Mouse (Mus musculus): ENCODE data around the gene Spo11. TPM values are rescaled to one million over a fixed set of nuclear protein-coding genes. Genes with fewer than 3 reads are reported as not detected.
A peak's percentile ranks its signal among the peaks of the same experiment; 100 is the strongest.

The Spo11 gene
- total and polyA plus RNA-seq, 3 experiments: not detected

DNA sequence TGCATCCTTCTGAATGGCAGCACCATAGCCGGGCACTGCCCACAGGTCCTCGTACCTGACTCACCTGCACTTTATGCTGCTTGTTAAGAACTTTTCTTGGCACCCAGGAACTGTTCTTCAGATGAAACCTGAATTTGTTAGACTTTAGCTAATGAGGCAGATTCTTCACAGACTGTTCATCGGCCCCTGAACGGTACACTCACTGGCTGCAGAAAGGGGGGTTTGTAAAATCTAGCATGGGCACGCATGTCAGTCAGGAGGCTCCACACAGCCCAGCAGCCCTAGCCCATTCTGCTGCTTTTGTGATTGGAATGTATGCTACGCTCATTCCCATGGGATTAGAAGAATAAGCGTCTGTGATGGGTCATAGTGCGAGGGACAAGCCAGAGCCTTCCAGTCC, 26.2 kb downstream of the Spo11 start:
- no peak for DNase-seq

DNA sequence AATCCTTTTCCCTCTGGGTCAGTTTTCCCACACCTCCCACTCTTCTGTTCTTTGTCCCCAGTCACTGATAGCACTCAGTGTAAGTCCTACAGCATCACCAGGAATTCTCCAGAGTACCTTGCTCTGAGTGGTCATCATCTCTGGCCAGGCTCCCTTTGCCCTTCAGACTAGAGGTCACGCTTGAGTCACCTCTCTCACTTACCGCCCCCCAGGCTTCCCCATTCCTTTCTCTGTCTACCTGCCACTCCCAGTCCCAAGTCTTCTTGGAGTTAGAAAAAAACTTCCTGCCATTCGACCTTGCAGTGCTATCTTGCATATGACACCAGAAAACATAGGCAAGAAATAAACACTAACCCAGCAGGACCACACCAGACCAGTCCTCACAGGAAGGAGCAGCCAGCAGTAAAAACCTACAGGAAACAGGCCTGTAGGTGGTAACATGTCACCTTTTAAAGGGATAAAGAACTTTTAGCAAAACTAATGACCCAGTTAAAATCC, 32.8 kb downstream of the Spo11 start:
- no peak for DNase-seq

DNA sequence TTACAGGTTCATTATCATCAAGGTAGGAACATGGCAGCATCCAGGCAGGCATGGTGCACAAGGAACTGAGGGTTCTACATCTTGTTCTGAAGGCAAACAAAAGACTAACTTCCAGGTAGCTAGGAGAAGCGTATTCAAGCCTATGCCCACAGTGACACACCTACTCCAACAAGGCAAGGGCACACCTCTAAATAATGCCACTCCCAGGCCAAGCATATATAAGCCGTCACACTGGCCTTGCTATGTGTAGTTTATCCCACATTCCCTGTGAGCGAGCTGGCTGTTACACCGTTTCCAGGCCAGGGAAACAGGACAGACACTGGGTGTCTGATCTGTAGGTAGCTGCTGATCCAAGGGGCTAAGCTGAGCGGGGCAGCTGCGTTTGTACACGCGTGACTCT, 33.9 kb downstream of the Spo11 start:
- no peak for DNase-seq

DNA sequence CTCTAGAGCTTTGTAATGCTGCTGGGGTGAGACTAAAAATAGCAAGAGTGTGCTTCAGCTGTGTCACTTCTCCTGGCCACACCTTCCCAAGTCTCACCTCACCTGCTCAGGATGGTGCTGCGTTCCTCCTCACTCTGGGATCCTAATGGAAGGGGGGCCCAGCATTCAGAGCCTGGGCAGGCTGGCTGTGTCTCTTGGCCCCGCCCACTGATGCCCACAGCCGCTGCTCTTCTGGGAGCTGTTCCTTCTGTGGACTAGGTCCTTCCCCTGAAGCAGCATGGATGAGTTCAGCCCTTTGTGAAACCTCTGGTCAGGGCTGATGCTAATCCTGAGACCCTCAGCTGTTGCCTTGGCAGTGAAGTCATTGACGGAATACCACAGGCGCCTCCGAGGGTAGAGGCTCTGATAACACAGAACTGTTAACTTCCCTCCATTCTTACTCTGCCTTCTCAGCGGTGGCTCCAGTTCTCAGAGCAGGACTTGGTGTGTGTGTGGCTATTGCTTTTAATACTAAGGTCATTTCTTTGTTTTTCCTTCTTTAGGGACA, 37.3 kb downstream of the Spo11 start:
- DNase-seq: no peak

DNA sequence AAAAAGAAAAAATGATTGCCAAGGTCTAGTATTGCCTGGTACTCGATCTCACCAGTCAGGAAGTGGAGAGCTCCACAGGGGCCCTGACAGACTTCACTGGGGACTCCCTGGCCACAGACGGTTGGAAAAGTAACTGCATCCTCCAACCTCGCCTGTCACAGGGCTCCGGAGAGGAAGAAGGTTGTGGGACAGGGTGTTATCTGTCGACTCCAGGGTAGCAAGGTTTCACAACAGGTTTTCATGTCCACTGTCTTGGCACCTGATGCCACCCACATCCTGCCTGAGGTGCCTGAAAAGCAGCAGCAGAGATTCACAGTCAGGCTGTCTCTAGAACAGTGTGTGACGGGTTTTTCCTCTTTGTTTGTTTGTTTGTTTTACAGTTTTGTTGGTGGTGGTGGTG, 40.4 kb downstream of the Spo11 start:
- no peak for DNase-seq

DNA sequence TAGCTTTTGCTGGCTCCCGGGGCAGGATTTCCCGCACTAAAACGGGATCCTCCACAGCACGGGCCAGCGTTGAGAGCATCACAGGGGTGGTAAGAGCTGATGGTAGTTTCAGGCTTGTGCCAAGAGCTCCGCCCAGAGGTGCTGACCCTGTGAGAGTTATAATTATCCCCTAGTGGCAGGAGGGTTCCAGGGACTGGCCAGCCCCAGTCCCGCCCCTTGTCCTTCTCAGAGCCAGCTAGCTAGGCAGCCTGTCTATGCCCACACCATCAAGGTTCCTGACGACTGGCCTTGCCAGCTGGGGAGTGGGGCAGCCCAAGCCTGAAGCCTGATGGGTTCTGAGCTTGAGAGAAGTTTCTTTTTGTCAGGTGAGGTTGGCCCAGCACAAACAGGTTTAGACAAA, 41.1 kb downstream of the Spo11 start:
- DNase-seq: peak; percentile 92

DNA sequence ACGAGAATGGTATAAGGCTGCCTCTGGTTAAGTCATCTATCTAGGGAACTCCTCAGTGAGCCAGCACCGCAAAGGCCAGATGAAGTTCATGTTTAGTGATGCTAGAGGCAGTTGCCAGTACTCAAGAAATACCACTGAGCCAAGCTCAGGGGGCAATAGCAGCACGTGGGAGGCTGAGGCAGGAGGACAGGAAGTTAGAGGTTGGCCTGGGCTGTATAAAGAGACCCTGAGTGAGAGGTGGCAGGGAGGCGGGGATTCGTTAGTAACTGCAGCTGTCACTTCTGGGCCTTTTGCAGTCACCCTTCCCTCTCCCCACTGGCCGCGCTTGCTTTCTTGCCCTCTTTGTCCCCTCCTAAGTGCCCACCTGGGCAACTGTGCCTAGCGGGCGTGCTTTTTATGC, 41.8 kb downstream of the Spo11 start:
- no peak for DNase-seq

DNA sequence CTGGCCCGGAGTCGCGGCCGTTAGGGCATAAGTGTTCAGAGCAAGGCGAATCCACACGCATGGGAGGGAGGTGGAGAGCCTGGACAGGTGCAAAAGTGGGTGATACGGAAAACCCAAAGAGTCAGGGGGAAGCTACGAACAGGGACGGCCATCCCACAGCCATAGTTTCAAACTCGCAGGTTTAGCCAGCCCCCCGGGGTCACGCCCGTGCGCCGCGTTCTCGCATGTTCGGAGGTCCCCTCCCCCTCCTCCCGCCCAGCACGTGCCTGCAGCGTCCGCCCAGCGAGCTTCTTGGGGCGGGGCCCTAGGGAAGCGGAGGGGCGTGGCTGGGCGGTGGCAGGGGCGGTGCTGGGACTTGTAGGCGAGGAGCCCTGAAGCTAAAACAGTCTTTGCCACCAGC, 42.3 kb downstream of the Spo11 start:
- DNase-seq: peak; percentile 95

DNA sequence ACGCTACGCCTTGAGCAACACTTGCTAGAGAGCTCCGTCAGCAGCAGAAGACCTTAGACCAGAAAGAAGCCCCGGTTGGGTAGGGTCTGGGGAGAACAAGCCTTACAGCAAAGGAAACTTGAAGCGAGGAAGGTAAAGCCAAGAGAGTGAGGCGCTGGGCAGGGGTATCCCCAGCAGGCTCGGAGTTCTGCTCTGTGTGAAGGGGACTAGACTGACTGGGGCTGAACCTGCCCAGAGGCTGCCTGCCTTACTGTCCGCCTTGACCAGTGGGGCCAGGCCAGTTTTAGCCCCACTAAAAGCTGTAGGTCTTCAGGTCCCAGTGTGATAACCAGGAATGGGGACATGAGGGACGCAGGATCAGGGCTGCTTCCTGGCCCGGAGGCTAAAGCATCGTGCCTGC, 42.9 kb downstream of the Spo11 start, which contains the start of gene Rbm38:
Rbm38 (plus strand) TSS at position 69 of the 400 bp plus-strand sequence.
- no peak for DNase-seq

DNA sequence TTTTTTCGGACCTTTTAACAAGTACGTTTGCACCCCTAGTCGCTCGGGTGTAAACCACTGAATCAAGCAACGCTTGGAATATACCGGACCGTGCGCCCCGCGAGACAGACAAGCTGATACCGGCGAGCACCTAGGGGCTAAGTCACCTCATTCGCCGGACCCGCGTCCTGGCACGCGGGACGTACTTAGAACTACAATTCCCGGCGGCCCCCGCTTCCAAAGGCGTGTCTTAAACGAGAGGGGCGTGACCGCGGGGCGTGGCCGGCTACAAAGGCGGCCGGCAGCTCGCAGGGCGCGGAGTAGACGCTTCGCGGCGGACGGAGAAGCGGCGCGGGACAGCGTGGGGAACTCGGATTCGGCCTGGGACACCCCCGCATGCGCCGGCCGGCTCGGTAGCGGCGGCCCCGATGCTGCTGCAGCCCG, 44.1 kb downstream of the Spo11 start:
- peak; percentile 93 for DNase-seq

DNA sequence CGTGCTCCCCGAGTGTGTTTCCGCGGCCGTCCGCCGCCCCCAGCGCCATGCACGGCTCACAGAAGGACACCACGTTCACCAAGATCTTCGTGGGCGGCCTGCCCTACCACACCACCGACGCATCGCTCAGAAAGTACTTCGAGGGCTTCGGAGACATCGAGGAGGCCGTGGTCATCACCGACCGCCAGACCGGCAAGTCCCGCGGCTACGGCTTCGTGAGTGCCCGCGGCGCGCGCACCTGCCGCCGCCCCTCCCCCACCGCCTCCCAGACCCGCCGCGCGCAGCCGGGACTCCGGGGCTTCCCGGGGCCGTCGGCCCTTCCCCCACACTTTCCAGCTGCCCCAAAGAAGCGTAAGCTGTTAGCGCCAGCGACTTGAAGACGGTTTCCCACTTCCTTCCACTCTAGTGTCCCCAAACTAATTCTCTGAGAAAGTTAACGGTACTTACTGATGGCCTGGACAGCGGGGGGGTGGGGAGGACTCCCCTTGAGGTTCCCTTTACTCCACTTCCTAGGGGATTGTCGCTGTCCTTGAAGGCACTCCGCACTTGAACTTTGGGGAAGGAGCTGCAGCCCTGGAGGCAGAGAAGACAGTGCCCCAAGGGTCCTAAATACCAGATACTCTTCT, 44.7 kb downstream of the Spo11 start:
- DNase-seq: peak; percentile 63

DNA sequence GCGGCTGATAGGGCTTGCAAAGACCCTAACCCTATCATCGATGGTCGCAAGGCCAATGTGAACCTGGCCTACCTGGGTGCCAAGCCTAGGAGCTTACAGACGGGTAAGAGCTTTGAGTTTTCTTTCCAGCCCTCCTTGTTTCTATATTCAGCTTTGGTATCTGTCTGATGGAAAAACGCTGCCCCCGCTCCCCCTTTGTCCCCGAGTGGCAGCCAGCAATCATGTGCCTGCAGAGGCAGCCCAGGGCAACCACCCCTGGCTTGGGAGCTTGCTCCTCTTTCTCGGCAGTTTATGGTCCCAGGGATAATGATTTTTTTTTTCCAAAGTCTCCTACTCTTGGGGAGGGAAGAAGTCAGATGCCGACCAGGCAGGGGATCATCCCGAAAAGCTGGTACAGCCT, 45.3 kb downstream of the Spo11 start:
- no peak for DNase-seq

DNA sequence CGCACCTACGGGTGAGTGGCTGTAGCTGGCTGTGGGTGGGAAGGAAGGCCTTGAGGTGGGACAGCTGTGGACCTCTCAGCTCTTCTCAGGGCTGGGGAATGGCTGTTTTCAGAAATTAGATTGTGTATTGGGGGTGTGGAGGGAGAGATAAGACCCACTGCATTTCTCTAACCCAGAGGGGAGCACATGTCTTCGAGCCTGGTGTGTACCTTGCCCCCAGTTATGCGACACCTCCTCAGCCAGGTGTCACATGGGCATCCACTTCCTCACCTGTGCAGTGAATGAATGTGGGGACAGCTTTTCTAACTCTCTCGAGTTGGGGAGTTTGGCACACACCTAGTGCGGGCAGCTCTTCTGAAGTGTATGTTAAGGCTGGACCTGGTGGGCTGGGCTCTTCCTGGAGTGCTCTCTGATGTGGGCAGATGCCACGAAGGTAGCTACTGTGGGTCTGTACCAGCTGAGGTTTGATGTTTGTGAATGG, 45.9 kb downstream of the Spo11 start:
- no peak for DNase-seq

DNA sequence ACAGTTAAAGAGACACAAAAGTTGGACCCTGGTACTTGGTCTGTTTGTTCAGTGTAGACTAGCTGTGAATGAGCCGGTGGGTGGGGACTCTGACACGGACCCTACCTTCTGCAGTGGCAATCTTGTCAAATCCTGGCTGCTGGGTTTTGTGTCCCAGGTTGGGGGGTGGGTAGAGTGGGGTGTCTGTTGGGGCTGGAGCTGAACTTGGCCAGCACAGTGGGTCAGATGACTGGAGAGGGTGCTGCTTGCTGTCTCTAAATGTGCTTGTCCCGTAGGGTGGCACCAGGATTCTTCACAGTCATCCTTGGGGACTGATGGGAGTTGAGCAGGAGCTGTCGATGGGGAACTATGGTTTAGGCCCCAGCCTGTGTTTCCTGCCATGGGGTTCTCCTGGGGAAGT, 46.5 kb downstream of the Spo11 start:
- DNase-seq: no peak

DNA sequence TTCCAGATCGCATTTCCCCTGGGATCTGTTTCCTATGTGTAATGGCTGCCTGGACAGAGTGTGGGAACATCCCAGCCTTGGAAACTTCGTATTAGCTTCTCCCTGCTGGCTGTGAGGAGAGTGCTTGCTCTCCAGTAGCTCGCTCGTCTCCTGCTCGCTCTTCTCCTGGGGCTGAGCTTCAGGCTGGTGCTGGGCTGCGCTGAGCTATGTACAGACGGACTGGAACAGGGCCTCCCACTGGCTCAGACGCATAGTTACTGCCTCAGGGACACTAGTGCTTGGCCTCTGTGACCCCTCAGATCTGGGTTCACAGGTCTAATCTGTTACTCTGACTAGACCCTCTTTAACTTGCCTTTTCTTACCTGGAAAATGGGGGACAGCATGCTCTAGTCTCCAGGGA, 46.9 kb downstream of the Spo11 start:
- DNase-seq: no peak

DNA sequence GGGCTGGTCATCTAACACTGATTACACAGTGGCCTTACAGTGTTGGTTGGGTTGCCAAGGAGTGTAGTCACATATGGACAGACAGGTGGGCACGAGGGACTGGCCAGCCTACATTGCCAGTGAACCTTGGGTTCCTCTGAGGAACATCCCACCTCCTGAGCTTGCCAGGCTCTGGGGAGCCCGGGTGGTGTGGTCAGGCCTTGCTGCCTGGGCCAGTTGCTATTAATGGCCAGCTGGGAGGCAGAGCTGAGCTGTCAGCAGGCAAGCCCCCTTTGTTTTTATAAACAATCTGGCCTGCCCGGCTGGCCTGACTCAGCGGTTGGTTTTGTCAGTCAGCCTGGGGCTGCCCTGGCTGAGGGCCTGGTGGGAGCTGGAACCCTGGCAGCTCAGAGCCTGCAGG, 47.4 kb downstream of the Spo11 start:
- no peak for DNase-seq

DNA sequence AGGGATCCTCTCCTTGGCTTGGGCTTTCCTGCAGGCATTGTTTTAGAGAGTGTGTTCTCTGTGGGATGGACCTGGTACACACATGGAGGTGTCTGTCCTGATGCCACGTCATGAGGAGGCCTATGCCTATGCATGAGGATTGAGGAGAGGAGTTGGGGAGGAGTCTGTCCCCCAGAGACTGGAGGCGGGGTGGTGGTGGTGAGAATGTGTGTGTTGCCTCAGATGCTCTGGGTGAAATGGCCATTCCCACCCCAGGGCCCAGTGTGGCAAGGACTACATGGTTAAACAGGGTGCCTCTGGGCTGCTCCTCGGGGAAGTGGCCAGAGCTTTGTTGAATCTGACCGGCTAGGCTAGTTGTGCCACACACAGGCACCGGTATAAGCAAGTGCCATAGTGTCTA, 48.8 kb downstream of the Spo11 start:
- no peak for DNase-seq

DNA sequence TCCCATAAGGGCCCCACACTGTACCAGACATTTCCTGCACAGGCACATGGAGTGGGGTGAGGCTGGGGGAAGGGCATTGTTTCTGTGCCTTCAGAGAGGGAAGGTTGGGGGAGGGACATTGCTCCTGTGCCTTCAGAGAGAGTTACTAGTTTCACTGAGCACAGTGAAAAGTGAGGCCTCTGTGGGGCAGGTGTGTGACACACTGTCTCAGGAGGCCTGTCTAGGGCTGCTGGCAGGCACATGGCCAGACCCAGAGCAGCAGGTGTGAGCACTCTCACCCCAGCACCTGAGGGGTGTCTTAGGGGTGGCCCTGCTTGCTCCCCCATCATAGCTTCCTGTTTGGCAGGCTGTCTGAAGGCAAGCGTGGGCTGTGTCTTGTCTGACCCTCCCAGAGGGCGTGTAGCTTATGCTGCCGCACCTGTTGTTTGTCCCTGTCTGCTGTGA, 49.2 kb downstream of the Spo11 start:
- no peak for DNase-seq

DNA sequence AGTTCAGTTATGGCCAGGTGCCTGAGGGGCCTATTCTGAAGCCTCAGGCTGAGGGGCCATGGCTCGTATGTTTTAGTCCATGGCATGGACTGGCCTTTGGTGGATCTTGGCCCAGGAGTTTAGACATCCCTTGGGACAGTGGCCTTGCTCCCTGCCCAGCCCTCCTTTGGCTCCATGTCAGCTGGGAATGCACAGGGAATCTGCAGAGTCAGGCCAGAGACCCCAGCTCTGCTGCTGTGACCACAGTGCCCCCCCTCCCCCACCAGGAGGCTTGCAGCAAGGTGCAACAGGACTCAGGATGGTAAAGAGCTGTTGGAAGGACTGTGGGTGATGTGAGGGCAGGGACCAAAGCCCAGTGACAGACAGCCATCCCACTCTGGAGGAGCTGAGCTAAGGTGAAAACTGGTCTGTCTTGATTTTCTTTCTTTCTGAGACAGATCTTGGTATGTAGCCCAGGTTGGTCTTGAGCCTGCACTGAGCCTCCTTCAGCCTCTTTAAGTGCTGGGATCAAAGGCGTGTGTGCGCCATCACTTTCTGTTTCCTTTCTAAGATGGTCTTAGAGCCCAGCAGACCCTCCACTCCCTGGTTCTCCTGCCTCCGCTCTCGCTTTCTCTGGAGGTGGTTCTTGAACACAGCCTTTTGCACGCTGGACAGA, 49.8 kb downstream of the Spo11 start:
- no peak for DNase-seq

DNA sequence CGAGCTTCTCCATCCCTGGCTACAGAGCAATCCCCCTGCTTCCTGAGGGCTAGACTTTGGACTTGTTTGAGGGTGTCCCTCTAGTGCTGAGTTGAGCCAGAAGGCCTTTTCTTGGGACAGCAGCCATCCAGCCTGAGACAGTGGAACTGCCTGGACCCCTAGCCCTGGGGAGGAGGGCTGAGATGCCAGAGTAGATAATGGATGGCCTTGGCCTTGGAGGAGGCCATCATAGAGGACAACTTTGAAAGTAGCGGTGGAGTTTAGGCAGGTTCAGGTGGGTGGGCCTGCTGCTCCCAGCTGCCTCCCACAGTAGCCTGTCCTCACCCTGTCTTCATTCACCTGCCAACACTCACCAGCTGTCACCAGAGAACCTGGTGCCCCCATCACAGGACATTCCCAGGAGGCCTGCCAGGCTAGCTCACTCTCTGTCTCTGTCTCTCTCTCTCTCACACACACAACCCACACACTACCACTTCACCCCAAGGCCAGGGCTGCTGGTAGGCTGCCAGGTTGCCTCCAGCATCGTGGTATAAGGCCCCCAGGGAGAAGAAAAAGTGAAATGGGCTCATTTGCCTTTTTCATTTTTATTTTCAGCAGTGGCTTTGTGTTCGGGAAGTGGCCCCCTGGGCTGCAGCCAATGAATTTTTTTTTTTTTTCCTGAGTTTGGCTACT, 50.5 kb downstream of the Spo11 start:
- peak; percentile 51 for DNase-seq

DNA sequence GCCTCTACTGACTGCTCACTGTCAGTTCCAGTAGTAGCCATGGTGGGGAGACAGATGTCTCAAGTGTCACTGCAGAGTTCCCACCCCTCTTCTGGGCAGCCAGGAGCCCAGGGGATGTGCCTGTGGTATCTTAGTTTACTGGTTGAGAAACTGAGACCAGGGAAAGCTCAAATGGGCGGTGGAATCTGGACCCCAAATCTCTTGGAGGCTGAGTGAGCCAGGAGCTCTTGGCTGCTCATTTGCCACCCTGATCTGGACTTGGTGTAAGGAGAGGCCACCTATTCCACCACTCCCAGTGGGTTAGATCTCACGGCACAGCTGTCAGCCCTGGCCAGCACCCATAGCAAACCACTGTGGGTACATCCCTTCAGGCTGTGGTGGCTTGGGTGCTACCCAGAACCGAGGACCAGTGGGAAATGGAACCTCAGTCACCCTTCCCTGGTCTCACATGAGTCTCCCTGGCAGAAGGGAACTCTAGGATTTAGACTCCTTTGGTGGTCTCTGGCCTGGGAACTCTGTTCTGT, 51.1 kb downstream of the Spo11 start:
- DNase-seq: no peak

DNA sequence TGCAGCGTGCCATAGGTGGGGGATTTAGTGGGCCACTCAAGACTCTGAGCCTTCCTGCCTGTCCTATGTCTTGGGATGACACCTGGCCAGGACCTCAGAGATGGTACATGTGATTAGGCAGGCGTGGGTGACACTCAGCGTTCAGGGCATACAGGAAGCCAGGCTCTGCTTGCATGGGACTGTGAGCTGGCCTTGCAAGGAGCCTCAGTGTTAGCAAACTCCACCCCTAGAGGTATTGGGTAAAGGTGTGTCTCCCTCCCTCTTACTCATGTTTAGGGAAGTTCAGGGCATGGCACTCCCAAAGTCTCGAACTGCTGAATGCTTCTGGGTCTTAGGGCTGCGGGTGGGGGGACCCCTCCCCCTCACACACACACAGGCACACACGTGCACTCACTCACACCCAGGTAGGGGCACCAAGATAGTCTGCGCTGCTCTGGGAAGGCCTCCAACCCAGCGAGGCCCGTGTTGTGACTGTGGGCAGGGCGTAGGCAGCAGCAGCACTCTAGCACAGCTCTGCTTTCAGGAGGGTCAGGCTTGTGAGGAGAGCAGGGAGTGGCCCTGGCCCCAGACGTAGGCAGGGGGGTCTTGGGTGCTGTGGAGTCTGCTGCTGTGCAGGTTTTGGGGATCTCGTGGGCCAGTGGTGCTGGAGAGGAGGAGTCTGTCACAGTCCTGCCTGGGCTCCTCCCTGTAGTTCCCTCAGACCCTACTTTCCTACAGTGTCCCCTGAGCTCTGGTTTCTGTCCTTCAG, 53.3 kb downstream of the Spo11 start:
- DNase-seq: no peak
